Mouse (Mus musculus) megakaryocyte, embryonic 14.5 days (primary cell): ENCODE measurements around the gene Mif.

ENCODE experiments used
- FLI1 ChIP-seq: IDR thresholded peaks from 2 replicates; pipeline ENCODE4 v1.6.1; 2012; ENCODE audit warnings: low read length, inconsistent platforms, mixed read lengths
- GATA1 ChIP-seq: IDR thresholded peaks from 3 replicates; pipeline ENCODE4 v1.6.1; 2012; ENCODE audit warnings: mixed read lengths, low read length, inconsistent platforms, borderline replicate concordance

DNA sequence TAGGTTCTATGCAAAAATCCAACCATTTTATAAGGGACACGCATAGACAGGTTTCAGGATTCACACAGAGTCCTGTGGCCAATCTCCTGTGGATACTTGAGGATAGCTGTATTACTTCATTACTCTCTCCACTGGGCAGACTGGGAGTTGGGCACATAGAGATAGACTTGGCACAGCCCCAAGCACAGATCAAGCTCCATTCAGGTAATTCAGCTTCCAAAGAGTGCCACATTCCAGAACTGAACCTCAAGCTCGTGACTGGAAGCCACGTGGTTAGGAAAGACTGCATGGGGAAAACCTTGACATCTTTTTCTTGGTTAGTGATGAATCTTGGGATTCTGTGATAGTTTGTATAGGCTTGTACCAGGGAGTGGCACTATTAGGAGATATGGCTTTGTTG is 18.8 kb upstream of the Mif start:
- TF ChIP-seq GATA1 (no peak), FLI1 (no peak)
